Mouse (Mus musculus) intestine, embryonic 16.5 days (tissue): ENCODE measurements at regions not wholly inside any gene's neighbourhood (a gene's known extent, or its start where the extent isn't known, plus 50 kb on each side); places are given as distances from the start of the nearest gene placed in this dataset.

Experiments
- ATAC-seq: fragments of 200-750 bp; cut with Nextera tagmentation; 2 replicates; pipeline ENCODE4 v1.8.0; 2017; ENCODE audit warnings: moderate TSS enrichment, moderate library complexity
- H3K27ac ChIP-seq: fragments of 300-500 bp; sonication (generic); 2 replicates; pipeline ENCODE4 v1.5.1; 2014; ENCODE audit warnings: mild to moderate bottlenecking, low read length
- H3K27me3 ChIP-seq: fragments of 300-500 bp; sonication (generic); replicated peaks from 2 replicates; pipeline ENCODE4 v1.6.1; 2014; ENCODE audit warnings: low read length, control low read depth, mixed read lengths; ENCODE audit not compliant: control insufficient read depth, insufficient read depth
- H3K36me3 ChIP-seq: fragments of 300-500 bp; sonication (generic); 2 replicates; pipeline ENCODE4 v1.6.1; 2014; ENCODE audit warnings: low read length, control low read depth; ENCODE audit not compliant: control insufficient read depth, insufficient read depth
- H3K4me1 ChIP-seq: fragments of 300-500 bp; sonication (generic); 2 replicates; pipeline ENCODE4 v1.6.1; 2014; ENCODE audit warnings: low read length, control low read depth, mixed read lengths; ENCODE audit not compliant: control insufficient read depth, insufficient read depth
- H3K4me2 ChIP-seq: fragments of 300-500 bp; sonication (generic); 2 replicates; pipeline ENCODE4 v1.6.1; 2014; ENCODE audit warnings: low read depth, low read length, control low read depth
- H3K4me3 ChIP-seq: fragments of 300-500 bp; sonication (generic); 2 replicates; pipeline ENCODE4 v1.5.1; 2014; ENCODE audit warnings: mild to moderate bottlenecking, low read length
- H3K9ac ChIP-seq: fragments of 300-500 bp; sonication (generic); 2 replicates; pipeline ENCODE4 v1.6.1; 2014; ENCODE audit warnings: low read depth, low read length
- H3K9me3 ChIP-seq: fragments of 300-500 bp; sonication (generic); 2 replicates; pipeline ENCODE4 v1.6.1; 2016; ENCODE audit warnings: low read length, control low read depth; ENCODE audit not compliant: control insufficient read depth
- WGBS: fragments of 180-500 bp; shearing (Covaris S2); extraction: QIAGEN DNeasy Blood & Tissue Kit; methylation state at CpG from one replicate; pipeline ENCODE4 v1.1.7; 2014; 5-methylcytosine and 5-hydroxymethylcytosine counted together

DNA sequence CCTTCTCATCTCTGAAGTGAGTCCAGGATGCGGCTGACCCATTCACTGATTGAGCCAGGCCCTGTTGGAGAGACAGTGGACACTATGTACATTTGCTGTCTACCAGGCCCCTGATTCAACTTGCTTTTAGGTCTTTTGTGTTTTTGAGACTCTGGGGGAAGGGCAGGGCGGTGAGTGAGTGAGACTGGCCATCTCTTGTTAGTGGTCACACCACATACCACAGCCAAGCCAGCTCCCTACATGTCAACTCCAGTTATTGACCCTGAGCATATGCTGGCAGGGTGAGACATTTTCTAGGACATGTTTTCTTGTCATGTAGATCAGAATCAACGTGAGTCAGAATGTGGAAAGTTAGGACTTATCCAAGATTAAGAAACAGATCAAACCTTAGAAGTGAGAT lies 201.8 kb upstream of the Id2 start:
- no peaks in the 10 kb centered on the region for H3K27me3 ChIP-seq
- no peak overlapping the region for H3K9ac ChIP-seq
- H3K27ac ChIP-seq = no peak overlapping the region
- no peaks in the 10 kb centered on the region for H3K9me3 ChIP-seq
- 92% methylated on average over 3 of the region's 3 CpGs for WGBS
- H3K4me1 ChIP-seq = peaks cover 7% of the 10 kb centered on the region
- no peak overlapping the region for H3K4me2 ChIP-seq
- no peak overlapping the region for H3K4me3 ChIP-seq
- no peak for ATAC-seq
- H3K36me3 ChIP-seq = no peaks in the 10 kb centered on the region

DNA sequence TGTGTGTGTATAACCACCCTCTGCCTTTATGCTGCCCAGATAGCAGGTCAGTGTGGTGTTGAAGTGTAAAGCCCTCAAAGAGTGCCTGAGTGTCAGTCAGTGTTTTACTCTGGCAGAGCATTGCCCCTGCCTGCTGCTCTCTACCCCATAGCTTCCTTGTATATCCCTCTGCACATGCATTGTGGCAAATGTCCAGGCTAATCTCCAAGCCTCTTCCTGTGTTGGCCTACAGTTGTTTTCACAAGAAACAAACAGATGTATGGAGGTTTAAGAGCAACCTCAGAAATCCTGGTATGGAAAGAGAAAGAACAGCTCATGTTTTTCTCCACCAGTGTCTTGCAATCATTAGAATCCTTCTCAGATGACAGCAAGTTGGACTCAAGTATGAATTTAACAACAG lies 201.0 kb upstream of the Id2 start:
- no peaks in the 10 kb centered on the region for H3K36me3 ChIP-seq

DNA sequence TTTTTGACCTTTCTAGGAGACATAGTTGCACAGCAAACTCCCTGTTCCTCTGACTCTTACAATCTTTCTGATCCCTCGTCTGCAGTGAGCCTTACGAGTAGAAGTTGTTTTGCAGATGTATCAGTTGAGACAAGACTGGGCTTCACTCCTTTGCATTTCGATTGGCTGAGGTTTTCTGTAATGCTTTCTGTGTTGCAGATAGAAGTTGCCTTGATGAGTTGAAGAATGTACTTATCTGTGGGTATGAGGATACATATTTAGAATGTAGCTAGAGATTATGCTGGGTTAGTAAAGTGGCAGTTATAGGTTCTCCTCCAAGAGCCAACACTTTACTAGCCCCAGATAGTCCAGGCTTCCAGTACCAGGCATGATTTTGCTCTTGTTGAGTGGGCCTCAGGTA lies 199.7 kb upstream of the Id2 start:
- H3K4me1 ChIP-seq = peaks cover 7% of the 10 kb centered on the region
- WGBS = 94% methylated on average over 3 of the region's 3 CpGs

More for the DNA sequence above, 201.0 kb upstream of the Id2 start:
- Histone ChIP-seq H3K9ac (no peak overlapping the region), H3K27me3 (no peaks in the 10 kb centered on the region), H3K4me1 (peaks cover 7% of the 10 kb centered on the region), H3K4me3 (no peak overlapping the region), H3K9me3 (no peaks in the 10 kb centered on the region), H3K4me2 (no peak overlapping the region), H3K27ac (no peak overlapping the region)
- ATAC-seq = no peak

DNA sequence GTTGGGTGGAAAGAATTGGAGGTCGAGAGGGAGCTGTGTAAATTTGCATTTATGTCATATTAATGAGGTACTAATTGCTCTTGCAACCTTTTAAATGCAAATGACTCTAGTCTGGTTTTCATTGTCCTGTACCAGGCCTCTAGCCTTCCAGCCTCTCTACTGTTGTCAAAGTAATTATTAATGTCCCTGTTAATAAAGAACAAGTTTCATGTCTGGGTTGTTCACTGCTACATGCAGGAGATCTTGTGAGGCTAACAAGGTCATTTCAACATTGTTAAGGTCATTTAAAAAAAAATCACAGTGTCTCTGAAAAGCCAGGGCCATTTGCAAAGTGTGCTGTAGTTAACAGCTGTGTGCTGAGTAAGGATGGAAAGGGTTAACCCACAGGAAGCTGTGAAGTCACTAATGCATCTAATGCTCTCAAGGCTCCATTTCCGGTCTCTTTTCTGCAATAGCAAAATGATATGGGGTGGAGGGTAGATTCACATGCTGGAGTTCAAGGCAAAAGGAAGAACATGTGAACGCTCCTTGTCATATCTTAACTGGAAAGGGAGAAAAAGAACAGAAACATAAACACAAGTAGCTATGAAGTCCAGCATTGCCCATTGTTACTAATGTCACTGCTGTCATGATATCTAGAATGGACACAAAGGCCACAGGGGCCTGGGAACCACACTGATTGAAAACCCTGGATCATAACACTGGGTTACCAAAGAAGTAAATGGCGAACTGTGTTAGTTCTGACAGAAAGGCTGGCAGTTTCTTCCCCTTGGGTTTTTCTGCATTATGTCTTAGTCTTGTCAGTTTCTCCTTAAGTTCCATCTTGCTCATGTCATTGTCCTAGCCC lies 197.5 kb upstream of the Id2 start:
- Histone ChIP-seq H3K36me3 (no peaks in the 10 kb centered on the region), H3K9me3 (no peaks in the 10 kb centered on the region), H3K27ac (no peak overlapping the region), H3K4me1 (no peaks in the 10 kb centered on the region), H3K4me3 (no peak overlapping the region), H3K9ac (no peak overlapping the region), H3K4me2 (no peak overlapping the region), H3K27me3 (no peaks in the 10 kb centered on the region)
- WGBS = 55% methylated on average over 4 of the region's 4 CpGs
- ATAC-seq = no peak

More for the DNA sequence above, 199.7 kb upstream of the Id2 start:
- Histone ChIP-seq H3K27me3 (no peaks in the 10 kb centered on the region), H3K4me2 (no peak overlapping the region), H3K4me3 (no peak overlapping the region), H3K9ac (no peak overlapping the region), H3K27ac (no peak overlapping the region), H3K9me3 (no peaks in the 10 kb centered on the region), H3K36me3 (no peaks in the 10 kb centered on the region)
- ATAC-seq = no peak

DNA sequence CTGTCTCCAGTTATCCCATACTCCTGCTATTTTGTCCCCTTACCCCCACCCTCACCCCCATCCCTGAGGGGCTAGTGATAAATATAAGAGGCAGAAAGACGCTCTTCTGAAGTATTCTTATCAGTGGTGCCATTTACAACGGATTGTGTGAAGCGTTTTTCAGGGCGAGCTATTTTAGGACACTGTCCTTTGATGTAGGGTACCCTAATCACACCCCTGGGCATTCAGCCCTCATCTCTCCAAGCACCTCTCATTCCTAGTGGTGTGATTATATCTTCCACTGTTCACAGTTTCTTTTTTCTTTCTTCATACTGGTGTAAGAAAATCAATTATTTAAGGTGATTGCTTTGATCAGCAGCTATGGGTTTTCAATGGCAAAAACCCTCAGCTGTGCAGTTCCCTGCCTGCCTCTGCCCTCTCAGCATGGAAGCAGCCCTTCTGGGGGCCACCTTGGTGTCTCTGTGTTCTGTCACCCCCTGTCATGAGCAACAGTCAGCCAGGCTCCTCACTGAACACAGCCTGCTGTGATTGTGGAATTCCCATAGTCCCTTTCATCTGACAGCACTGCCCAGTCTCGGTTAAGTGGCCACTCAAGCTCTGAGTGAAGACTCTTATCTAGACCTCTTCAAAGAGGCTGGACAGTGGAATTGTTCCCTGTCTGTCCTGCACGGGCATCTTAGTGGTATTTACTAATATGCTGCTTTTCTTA lies 196.7 kb upstream of the Id2 start:
- WGBS = 40% methylated on average over 6 of the region's 6 CpGs
- Histone ChIP-seq H3K4me1 (no peaks in the 10 kb centered on the region), H3K4me2 (no peak overlapping the region), H3K36me3 (no peaks in the 10 kb centered on the region), H3K4me3 (no peak overlapping the region), H3K27me3 (no peaks in the 10 kb centered on the region), H3K9ac (no peak overlapping the region), H3K9me3 (no peaks in the 10 kb centered on the region), H3K27ac (no peak overlapping the region)
- no peak for ATAC-seq

DNA sequence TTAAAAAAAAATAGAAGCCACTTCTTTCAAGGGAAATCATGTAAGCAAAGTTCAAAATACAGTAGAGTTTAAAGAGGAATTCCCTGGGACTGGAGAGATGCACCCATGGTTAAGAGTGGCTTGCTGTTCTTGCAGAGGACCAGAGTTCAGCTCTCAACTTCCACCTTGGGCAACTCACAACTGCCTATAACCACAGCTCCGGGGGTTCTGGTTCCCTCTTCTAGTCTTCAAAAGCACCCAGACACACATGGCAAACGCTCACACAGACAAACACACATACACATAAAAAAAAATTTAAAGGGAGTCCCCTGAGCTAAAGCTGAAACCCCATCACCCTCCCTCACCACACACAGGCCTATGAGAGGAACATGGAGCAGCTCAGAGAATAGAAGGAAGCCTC lies 192.4 kb upstream of the Id2 start:
- no peak for ATAC-seq
- Histone ChIP-seq H3K4me2 (no peak overlapping the region), H3K27me3 (no peaks in the 10 kb centered on the region), H3K27ac (no peak overlapping the region), H3K36me3 (no peaks in the 10 kb centered on the region), H3K4me3 (no peak overlapping the region), H3K9me3 (no peaks in the 10 kb centered on the region), H3K9ac (no peak overlapping the region), H3K4me1 (no peaks in the 10 kb centered on the region)
- 78% methylated on average over 2 of the region's 2 CpGs for WGBS

DNA sequence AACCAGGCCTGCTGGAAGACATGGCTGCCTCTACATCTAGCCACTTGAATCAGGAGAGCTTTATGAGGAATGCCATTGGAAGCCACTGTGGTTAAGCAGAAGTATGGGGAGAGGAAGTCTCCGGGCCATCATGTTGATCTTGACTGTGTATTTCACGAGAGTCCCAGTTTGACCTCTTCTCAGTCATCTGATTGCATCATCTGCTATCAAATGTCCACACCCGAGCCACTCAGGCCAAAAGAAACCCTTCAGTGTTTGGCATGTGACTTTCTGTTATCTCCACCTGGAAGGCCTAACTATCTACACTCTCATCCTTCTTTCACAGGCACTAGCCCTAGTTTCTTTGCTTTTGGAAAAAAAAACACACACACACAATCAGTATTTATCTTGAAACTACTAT lies 186.9 kb upstream of the Id2 start:
- no peaks in the 10 kb centered on the region for H3K4me1 ChIP-seq
- no peak overlapping the region for H3K4me2 ChIP-seq
- no peaks in the 10 kb centered on the region for H3K36me3 ChIP-seq
- no peak overlapping the region for H3K4me3 ChIP-seq
- no peak overlapping the region for H3K9ac ChIP-seq
- ATAC-seq = no peak
- WGBS = 62% methylated on average over 3 of the region's 3 CpGs
- no peak overlapping the region for H3K27ac ChIP-seq
- H3K9me3 ChIP-seq = no peaks in the 10 kb centered on the region
- H3K27me3 ChIP-seq = no peaks in the 10 kb centered on the region

DNA sequence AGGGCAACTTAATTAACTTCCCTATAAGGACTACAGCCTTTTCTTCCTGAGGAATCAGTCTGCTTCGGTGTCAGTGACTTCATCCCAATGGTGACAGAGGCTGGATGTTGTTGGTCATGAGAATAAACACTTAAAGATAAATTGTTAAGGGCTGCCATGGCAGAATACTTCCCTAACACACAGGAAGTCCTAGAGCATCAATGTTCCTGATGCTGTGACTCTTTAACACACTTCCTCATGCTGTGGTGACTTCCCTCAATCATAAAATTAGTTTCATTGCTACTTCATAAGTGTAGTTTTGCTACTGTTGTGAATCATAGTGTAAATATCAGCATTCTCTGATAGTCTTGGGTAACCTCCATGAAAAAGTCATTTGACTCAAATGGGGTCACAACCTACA lies 184.5 kb upstream of the Id2 start:
- Histone ChIP-seq H3K4me2 (no peak overlapping the region), H3K4me1 (no peaks in the 10 kb centered on the region), H3K27ac (no peak overlapping the region), H3K9ac (no peak overlapping the region), H3K9me3 (no peaks in the 10 kb centered on the region), H3K36me3 (no peaks in the 10 kb centered on the region), H3K4me3 (no peak overlapping the region), H3K27me3 (no peaks in the 10 kb centered on the region)
- 77% methylated on average over 1 of the region's 1 CpGs for WGBS
- ATAC-seq = no peak

DNA sequence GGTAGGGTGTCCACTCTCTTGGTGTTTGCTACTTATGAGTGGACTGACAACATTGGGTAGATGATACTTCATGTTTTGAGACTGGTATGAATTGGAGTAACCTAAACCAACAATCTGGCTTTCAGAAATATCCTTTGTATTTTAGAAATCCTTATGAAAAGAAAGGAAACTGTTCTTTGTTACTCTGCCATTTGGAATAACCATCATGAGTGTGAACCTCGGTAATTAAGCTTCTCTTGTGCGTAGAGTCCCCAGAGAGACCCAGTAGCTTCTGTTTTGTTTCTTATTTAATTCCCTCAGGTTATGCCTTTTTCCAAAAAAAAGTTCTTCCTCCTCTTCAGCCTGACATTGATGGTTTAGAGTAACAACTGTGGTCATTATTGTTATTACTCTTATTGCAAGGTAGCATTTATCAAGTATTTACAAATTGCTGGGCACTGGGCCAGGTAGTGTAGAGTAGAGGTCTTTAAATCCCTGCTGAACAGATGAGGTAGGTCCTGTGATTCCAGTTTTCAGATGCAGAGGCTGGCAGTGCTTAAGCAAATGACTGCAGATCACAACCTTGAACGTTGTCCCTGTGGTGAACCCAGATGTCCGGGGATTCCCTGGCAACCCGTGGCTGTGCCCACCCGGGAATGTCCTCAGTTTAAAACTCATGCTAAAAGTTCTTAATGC lies 176.8 kb upstream of the Id2 start:
- Histone ChIP-seq H3K4me2 (no peak overlapping the region), H3K9me3 (no peaks in the 10 kb centered on the region), H3K4me3 (no peak overlapping the region), H3K36me3 (no peaks in the 10 kb centered on the region), H3K27ac (no peak overlapping the region), H3K9ac (no peak overlapping the region), H3K4me1 (peaks cover 6% of the 10 kb centered on the region; the same call in 1 of the 2 replicates), H3K27me3 (no peaks in the 10 kb centered on the region)
- ATAC-seq = no peak
- 65% methylated on average over 6 of the region's 6 CpGs for WGBS
